Mouse (Mus musculus) lung, adult 2 months (tissue): ENCODE measurements at regions not wholly inside any gene's neighbourhood (a gene's known extent, or its start where the extent isn't known, plus 50 kb on each side); places are given as distances from the start of the nearest gene placed in this dataset.

ENCODE experiments used
- CTCF ChIP-seq: fragments of 200-500 bp; IDR thresholded peaks from 2 replicates; pipeline ENCODE4 v1.5.1; 2011; ENCODE audit warnings: mild to moderate bottlenecking, low read length, control low read depth; ENCODE audit not compliant: insufficient read depth
- POLR2A ChIP-seq: fragments of 200-500 bp; IDR thresholded peaks from 2 replicates; pipeline ENCODE4 v1.6.1; 2011; ENCODE audit warnings: low read depth, mild to moderate bottlenecking, control low read depth, low read length, borderline replicate concordance; ENCODE audit errors: extremely low read depth

- TF ChIP-seq CTCF (no peak), POLR2A (no peak)
Observed at GRCm38 (mm10) chr16:63094126-63094840, 240.2 kb downstream of the Pros1 start.
